Mouse (Mus musculus) bone marrow, adult 2 months (tissue): ENCODE measurements around the gene Gm9603. TPM values are rescaled to one million over a fixed set of nuclear protein-coding genes. Genes with fewer than 3 reads are reported as not detected.
"Not testable (repeated sequence)": the region's sequence is repeated elsewhere in the genome, so short reads cannot be mapped to it uniquely, and the experiment has no call there.

Source experiments
- H3K27ac ChIP-seq: fragments of 200-500 bp; 2 replicates; pipeline ENCODE4 v1.5.1; 2012; ENCODE audit warnings: low read depth, mild to moderate bottlenecking, control low read depth, inconsistent platforms, low read length; ENCODE audit not compliant: control insufficient read depth, poor library complexity, insufficient read depth
- H3K4me1 ChIP-seq: fragments of 200-500 bp; 2 replicates; pipeline ENCODE4 v1.6.1; 2011; ENCODE audit warnings: low read length; ENCODE audit not compliant: control insufficient read depth, insufficient read depth
- H3K4me3 ChIP-seq: fragments of 200-500 bp; replicated peaks from 2 replicates; pipeline ENCODE3; 2011; ENCODE audit warnings: mild to moderate bottlenecking, low read depth, low read length, control low read depth; ENCODE audit not compliant: control insufficient read depth
- WGBS: fragments of 180-500 bp; shearing (Covaris S2); methylation state at CpG from one replicate; pipeline ENCODE4 v1.1.7; 2018; 5-methylcytosine and 5-hydroxymethylcytosine counted together
- polyA plus RNA-seq: library from polyadenylated mRNA; stranded (reverse); fragments of >200 nt; gene quantifications from 2 replicates; pipeline ENCODE4 v1.2.4, GENCODE M21; 2011; ENCODE audit warnings: low replicate concordance; ENCODE audit not compliant: missing spikeins, insufficient read depth, insufficient read length

The Gm9603 gene
- not detected in 2 replicates for polyA plus RNA-seq

DNA sequence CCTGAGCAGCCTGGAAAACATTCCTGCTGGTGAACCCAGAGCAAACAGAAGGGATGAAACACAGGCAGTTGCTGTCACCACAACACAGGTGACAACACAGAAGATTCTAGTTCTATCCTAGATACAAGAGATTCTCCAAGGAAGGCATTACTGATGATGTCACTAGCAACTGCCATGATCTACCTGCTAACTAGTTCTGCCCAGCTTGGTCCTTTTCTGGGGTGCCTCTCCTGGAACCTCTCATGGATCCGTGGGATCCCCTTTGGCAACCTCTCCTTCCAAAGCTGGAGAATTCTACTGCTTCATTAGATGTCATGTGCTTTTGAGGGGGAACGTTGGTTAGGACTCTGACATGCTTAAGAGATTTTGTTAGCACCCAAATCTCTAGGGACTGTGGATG, at the start of gene Gm9603:
Gene Gm9603 (minus strand): TSS at position 101 of the 400 bp plus-strand sequence.
- not testable (repeated sequence) for H3K4me3 ChIP-seq, H3K27ac ChIP-seq, H3K4me1 ChIP-seq
- no CpG with 5 or more reads among the region's 2 CpGs for WGBS

DNA sequence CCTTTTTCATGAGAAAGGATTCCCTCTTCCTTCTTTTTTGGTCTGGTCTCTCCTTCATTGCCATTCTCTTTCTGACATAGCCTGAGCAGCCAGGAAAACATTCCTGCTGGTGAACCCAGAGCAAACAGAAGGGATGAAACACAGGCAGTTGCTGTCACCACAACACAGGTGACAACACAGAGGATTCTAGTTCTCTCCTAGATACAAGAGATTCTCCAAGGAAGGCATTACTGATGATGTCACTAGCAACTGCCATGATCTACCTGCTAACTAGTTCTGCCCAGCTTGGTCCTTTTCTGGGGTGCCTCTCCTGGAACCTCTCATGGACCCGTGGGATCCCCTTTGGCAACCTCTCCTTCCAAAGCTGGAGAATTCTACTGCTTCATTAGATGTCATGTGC, 54.3 kb downstream of the Gm9603 start, which contains the start of gene Gm8265:
Gene Gm8265 (minus strand): TSS at position 101 of the 400 bp plus-strand sequence.
- not testable (repeated sequence) for H3K27ac ChIP-seq, H3K4me3 ChIP-seq, H3K4me1 ChIP-seq
- WGBS: no CpG with 5 or more reads among the region's 1 CpGs

Other genes with a start within 250 kb of the Gm9603 start
- not detected in 2 replicates for gene Gm3194, start 232.0 kb downstream of the Gm9603 start, polyA plus RNA-seq
- not detected in 2 replicates for gene Gm8246, start 209.6 kb downstream of the Gm9603 start, polyA plus RNA-seq
- gene Gm3187, start 203.2 kb downstream of the Gm9603 start, polyA plus RNA-seq: not detected in 2 replicates
- not detected in 2 replicates for gene Gm3488, start 185.8 kb downstream of the Gm9603 start, polyA plus RNA-seq
- gene Gm3532, start 149.0 kb downstream of the Gm9603 start, polyA plus RNA-seq: not detected in 2 replicates
- not detected in 2 replicates for gene Gm8265, start 54.4 kb downstream of the Gm9603 start, polyA plus RNA-seq
- not detected in 2 replicates for gene Gm3373, start 54.1 kb upstream of the Gm9603 start, polyA plus RNA-seq
- not detected in 2 replicates for gene Gm3383, start 120.5 kb upstream of the Gm9603 start, polyA plus RNA-seq
- not detected in 2 replicates for gene Gm3424, start 142.9 kb upstream of the Gm9603 start, polyA plus RNA-seq
- gene Gm8237, start 192.9 kb upstream of the Gm9603 start, polyA plus RNA-seq: not detected in 2 replicates